Mouse (Mus musculus) midbrain, embryonic 14.5 days (tissue): ENCODE results near the gene Sgms2. TPM values are rescaled to one million over a fixed set of nuclear protein-coding genes. Genes with fewer than 3 reads are reported as not detected.

Experiments used
- ATAC-seq: fragments of 200-750 bp; cut with Nextera tagmentation; 2 replicates; pipeline ENCODE4 v1.8.0; 2017; ENCODE audit warnings: moderate number of reproducible peaks, moderate library complexity; ENCODE audit not compliant: low FRiP score, low TSS enrichment
- DNase-seq: peaks from one replicate; pipeline ENCODE4 v3.0.0-alpha.2; 2015
- H3K27ac ChIP-seq: fragments of 300-500 bp; sonication (generic); replicated peaks from 2 replicates; pipeline ENCODE4 v1.5.1; 2014; ENCODE audit warnings: mild to moderate bottlenecking, low read depth, low read length, moderate library complexity
- H3K27me3 ChIP-seq: fragments of 300-500 bp; sonication (generic); 2 replicates; pipeline ENCODE4 v1.6.1; 2014; ENCODE audit warnings: low read length, control low read depth, mixed read lengths; ENCODE audit not compliant: control insufficient read depth, insufficient read depth
- H3K36me3 ChIP-seq: fragments of 300-500 bp; sonication (generic); 2 replicates; pipeline ENCODE4 v1.6.1; 2014; ENCODE audit warnings: low read length, control low read depth; ENCODE audit not compliant: control insufficient read depth, insufficient read depth
- H3K4me1 ChIP-seq: fragments of 300-500 bp; sonication (generic); 2 replicates; pipeline ENCODE4 v1.6.1; 2014; ENCODE audit warnings: mild to moderate bottlenecking, antibody characterized with exemption, low read length, control low read depth; ENCODE audit not compliant: control insufficient read depth, insufficient read depth
- H3K4me2 ChIP-seq: fragments of 300-500 bp; sonication (generic); 2 replicates; pipeline ENCODE4 v1.6.1; 2014; ENCODE audit warnings: mild to moderate bottlenecking, low read length, moderate library complexity
- H3K4me3 ChIP-seq: fragments of 300-500 bp; sonication (generic); replicated peaks from 2 replicates; pipeline ENCODE4 v1.5.1; 2014; ENCODE audit warnings: low read depth, low read length
- H3K9ac ChIP-seq: fragments of 300-500 bp; sonication (generic); replicated peaks from 2 replicates; pipeline ENCODE4 v1.6.1; 2014; ENCODE audit warnings: mild to moderate bottlenecking, low read length, moderate library complexity
- H3K9me3 ChIP-seq: fragments of 300-500 bp; sonication (generic); 2 replicates; pipeline ENCODE4 v1.6.1; 2016; ENCODE audit warnings: low read length, control low read depth, mixed read lengths; ENCODE audit not compliant: control insufficient read depth
- WGBS: fragments of 180-500 bp; shearing (Covaris S2); extraction: QIAGEN DNeasy Blood & Tissue Kit; methylation state at CpG from one replicate; pipeline ENCODE4 v1.1.7; 2014; 5-methylcytosine and 5-hydroxymethylcytosine counted together
- polyA plus RNA-seq: library from polyadenylated mRNA; unstranded; fragments of >200 nt; fragmentation: Nextera tagmentation; extraction: Ambion mirVana; gene quantifications from 2 replicates; pipeline ENCODE4 v1.2.1, GENCODE M21; 2014

Gene Sgms2
- polyA plus RNA-seq, 1 experiment from 2014 or later: 0.93 TPM

DNA sequence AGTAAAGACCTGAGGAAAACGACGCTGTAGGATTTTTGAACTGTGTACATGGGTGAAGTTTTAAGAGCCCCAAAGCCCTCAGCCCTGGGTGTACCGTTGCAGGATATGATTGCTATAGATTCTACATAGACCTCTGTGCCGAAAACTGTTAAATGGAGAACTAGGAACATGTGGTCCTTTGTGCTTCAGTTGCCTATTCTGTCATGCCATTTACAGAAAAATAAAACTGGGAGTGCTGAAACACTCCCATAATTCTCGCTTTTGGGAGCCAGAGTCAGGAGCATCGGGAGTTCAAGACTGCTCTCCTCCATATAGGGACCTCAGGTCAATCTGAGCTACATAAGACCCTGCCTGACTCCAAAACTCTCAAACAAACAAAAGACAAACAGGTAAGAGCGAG lies 769 bp upstream of the Sgms2 start:
- no peak for ATAC-seq
- no peak overlapping the region for H3K27ac ChIP-seq
- H3K4me1 ChIP-seq: 0 out of 2 replicates have a peak, but pooled peaks cover 8% of the 10 kb centered on the region
- H3K27me3 ChIP-seq: peaks cover 35% of the 10 kb centered on the region; the same call in 1 of the 2 replicates
- DNase-seq: no peak
- WGBS: 93% methylated on average over 7 of the region's 7 CpGs
- H3K4me3 ChIP-seq: no peak overlapping the region
- no peak overlapping the region for H3K4me2 ChIP-seq
- H3K9ac ChIP-seq: no peak overlapping the region
- H3K36me3 ChIP-seq: no peaks in the 10 kb centered on the region
- no peaks in the 10 kb centered on the region for H3K9me3 ChIP-seq

DNA sequence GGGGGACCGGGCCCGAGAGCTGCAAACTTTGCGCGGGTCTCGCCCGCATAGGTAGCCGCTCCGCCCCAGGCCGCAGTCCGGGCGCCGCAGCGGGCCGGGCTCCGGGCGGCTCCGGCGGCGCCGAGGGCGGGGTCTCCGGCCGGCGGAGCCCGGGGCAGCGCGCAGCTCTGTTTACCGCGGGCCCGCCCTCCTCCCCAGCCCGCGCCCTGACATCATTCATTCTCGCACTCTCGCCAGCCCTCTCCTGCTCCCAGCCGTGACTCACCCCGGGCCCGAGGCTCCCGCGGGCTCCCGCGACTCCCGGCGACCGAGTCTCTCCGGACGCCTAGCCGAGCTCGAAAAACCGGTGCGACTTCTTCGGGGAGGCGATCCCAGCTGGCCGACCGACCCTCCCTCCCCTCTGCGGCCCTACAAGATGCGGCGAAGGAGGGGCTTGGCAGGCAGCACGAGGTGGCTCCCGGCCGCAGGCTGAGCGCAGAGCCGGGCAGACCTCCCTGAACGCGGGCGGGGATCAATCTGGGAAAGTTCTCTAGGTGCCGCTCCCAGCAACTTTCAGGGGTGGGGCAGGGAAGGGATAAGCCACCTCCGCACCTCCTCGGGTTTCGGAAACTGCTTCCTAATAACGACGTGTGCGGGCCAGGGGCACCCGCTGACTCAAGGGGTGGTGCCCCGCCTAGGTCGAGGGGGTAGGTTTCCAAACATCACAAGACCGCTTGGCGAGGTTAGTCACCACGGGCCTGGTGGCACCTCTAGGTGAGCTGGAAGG lies 885 bp downstream of the Sgms2 start:
- peak overlapping the region; percentile 98 for H3K4me2 ChIP-seq
- H3K36me3 ChIP-seq: no peaks in the 10 kb centered on the region
- DNase-seq: peak; percentile 72
- H3K9ac ChIP-seq: peak overlapping the region; percentile 66
- WGBS: under 1% methylated on average over 77 of the region's 78 CpGs
- H3K4me3 ChIP-seq: peak overlapping the region; percentile 68
- peaks cover 35% of the 10 kb centered on the region; the same call in 1 of the 2 replicates for H3K27me3 ChIP-seq
- H3K9me3 ChIP-seq: no peaks in the 10 kb centered on the region
- peak; percentile 88 for ATAC-seq
- H3K27ac ChIP-seq: no peak overlapping the region
- H3K4me1 ChIP-seq: 0 out of 2 replicates have a peak, but pooled peaks cover 8% of the 10 kb centered on the region

DNA sequence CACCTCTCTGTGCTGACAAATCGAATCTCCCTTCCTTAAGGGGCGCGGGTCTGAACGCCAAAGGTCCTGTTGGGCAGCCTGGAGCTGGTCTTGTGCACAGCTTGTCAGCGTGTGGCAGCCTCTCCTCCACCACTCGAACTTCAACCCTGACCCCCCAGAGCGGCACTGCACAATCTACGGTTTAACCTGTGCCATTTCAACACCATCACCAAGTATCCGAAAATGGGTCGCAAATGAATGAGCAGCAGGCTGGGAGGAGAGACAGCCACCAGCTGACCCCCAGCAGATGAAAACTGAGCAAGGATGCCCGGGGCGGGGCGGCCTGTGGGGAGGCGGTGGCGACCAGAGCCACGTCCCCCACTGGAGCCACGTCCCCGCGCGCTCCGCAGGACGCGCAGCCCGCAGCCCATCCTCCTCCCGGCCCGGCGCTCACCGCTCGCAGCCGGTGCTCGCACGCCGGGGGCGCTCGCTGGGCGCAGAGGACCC lies 1.5 kb downstream of the Sgms2 start:
- Histone ChIP-seq H3K36me3 (no peaks in the 10 kb centered on the region), H3K9me3 (no peaks in the 10 kb centered on the region), H3K27me3 (peaks cover 35% of the 10 kb centered on the region; the same call in 1 of the 2 replicates), H3K4me3 (peak overlapping the region; percentile 68), H3K4me1 (0 out of 2 replicates have a peak, but pooled peaks cover 8% of the 10 kb centered on the region), H3K9ac (peak overlapping the region; percentile 66), H3K27ac (no peak overlapping the region), H3K4me2 (peak overlapping the region; percentile 98)
- DNase-seq (peak; percentile 69), ATAC-seq (peak; percentile 72)
- under 1% methylated on average over 35 of the region's 36 CpGs for WGBS

DNA sequence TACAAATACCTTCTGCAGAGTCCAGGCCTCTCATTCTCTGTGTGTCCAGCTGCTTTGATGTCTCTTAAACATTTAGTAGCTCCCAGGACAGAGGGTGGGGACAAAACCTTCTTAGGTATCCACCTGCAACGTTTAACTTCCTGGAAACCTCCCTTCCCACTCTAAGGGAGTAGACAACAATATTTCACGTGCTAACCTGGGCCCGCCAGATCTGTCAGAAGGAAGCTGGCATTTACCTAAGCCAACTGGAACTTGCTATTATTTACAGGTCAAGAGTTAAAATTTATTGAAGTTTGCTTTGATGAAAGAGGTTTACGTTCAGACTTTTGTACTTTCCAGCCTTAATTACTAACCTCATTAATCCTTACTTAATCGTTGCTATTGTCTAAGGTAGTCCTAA lies 2.2 kb downstream of the Sgms2 start:
- 34% methylated on average over 5 of the region's 5 CpGs for WGBS
- H3K9ac ChIP-seq: no peak overlapping the region
- no peak overlapping the region for H3K4me3 ChIP-seq
- H3K36me3 ChIP-seq: no peaks in the 10 kb centered on the region
- H3K27me3 ChIP-seq: peaks cover 35% of the 10 kb centered on the region; the same call in 1 of the 2 replicates
- H3K27ac ChIP-seq: no peak overlapping the region
- peak overlapping the region; percentile 98; the same call in 1 of the 2 replicates for H3K4me2 ChIP-seq
- H3K4me1 ChIP-seq: 0 out of 2 replicates have a peak, but pooled peaks cover 8% of the 10 kb centered on the region
- DNase-seq (no peak), ATAC-seq (no peak)
- H3K9me3 ChIP-seq: no peaks in the 10 kb centered on the region

DNA sequence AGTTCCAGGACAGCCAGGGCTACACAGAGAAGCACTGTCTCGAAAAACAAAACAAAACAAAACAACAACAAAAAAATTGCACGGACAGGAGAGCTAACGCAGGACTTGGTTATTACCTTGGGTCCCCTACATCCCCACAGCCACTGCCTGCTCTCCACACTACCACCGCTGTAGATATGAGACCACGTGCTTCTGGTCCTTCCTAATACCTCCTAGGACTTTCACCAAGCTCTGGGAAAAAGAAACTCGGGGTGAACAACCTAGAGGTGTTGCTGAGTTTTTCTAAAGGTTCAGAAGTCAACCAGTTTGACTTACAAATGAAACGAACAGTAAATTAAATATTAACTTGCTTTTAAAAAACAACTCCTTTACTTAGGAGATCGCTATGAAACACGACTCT lies 2.8 kb downstream of the Sgms2 start:
- H3K27ac ChIP-seq: no peak overlapping the region
- DNase-seq: no peak
- H3K4me2 ChIP-seq: no peak overlapping the region
- ATAC-seq: no peak
- peaks cover 35% of the 10 kb centered on the region; the same call in 1 of the 2 replicates for H3K27me3 ChIP-seq
- H3K4me1 ChIP-seq: 0 out of 2 replicates have a peak, but pooled peaks cover 8% of the 10 kb centered on the region
- 76% methylated on average over 9 of the region's 9 CpGs for WGBS
- no peaks in the 10 kb centered on the region for H3K9me3 ChIP-seq
- H3K36me3 ChIP-seq: no peaks in the 10 kb centered on the region
- no peak overlapping the region for H3K4me3 ChIP-seq
- no peak overlapping the region for H3K9ac ChIP-seq

DNA sequence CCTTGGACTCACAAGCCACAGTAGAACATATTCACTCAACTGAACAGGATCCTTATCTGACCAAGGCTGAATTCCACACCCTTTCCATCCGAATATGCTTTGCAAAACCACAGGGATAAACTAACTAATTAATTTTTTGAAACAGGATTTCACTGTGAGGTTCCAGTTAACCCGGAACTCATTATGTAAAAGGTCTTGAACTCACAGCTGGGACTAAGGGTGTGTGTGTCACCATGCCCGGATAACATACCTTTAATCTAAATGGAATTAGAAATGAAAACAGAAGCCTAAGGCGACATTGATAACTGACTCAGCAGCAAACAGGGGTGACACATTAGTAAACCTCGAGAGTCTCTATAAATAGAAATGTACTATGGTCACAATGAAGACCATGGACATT lies 5.8 kb downstream of the Sgms2 start:
- Histone ChIP-seq H3K9me3 (no peaks in the 10 kb centered on the region), H3K4me1 (0 out of 2 replicates have a peak, but pooled peaks cover 5% of the 10 kb centered on the region), H3K27me3 (peaks cover 16% of the 10 kb centered on the region; the same call in 1 of the 2 replicates), H3K27ac (no peak overlapping the region), H3K9ac (no peak overlapping the region), H3K4me2 (no peak overlapping the region), H3K4me3 (no peak overlapping the region), H3K36me3 (no peaks in the 10 kb centered on the region)
- DNase-seq: no peak
- ATAC-seq: no peak
- WGBS: 39% methylated on average over 5 of the region's 5 CpGs

DNA sequence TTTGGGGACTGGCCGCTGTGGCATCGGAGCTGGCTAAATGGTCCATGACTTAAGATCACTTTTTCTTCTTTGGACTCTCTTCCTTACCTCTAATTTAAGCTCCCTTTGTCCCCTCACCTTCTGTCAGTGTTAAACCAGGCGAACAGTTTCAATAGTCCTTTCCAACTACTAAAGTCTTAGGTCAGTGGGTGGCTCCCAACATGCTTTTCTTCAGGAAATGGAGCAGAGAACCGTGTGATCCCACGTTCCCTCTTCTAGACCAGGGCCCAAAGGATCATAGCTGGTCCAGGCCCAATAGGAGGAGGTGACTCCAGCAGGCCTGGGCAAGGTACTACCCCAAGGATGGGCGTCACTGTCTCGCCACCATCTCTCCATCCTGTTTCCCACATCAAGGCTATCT lies 7.6 kb downstream of the Sgms2 start:
- Histone ChIP-seq H3K27ac (no peak overlapping the region), H3K4me2 (no peak overlapping the region), H3K9ac (no peak overlapping the region), H3K36me3 (no peaks in the 10 kb centered on the region), H3K4me3 (no peak overlapping the region), H3K27me3 (peaks cover 10% of the 10 kb centered on the region; the same call in 1 of the 2 replicates), H3K9me3 (no peaks in the 10 kb centered on the region), H3K4me1 (0 out of 2 replicates have a peak, but pooled peaks cover 2% of the 10 kb centered on the region)
- ATAC-seq (no peak), DNase-seq (no peak)
- 69% methylated on average over 7 of the region's 7 CpGs for WGBS

DNA sequence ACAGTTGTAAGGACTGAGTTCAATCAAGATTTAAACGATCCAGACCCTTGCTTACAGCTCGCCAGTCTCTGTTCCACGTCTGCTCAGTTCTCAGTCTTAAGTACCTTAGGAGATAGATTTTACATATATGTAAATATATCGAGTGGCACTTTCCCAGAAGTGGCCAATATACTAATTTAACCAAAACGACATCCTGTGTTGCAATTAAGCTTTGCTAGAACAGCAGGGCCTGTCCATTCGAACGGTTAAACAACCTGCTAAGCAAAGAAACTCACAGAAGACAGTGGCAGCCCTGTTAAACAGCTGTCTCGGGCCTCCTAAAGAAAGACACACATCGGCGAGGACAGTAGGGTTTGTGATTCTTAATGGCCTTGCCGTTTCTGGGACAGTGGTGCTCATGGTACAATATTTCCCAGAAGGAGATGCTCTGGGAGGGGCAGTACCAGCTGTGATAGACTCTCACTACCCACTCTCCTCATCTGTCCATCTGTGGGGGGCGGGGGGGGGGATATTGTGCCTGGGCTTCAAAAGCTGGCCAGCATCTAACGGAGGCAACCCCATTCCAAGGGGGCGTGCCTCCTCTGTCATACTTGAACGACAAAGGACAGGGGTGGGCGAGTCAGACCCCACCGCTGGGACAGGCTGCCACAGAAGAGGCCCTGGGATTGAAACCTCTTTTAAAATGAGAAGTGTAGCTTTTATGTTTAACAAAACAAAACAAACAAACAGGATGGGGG lies 9.1 kb downstream of the Sgms2 start:
- Histone ChIP-seq H3K36me3 (no peaks in the 10 kb centered on the region), H3K4me2 (no peak overlapping the region), H3K4me1 (0 out of 2 replicates have a peak, but pooled peaks cover 2% of the 10 kb centered on the region), H3K9me3 (no peaks in the 10 kb centered on the region), H3K27ac (no peak overlapping the region), H3K9ac (no peak overlapping the region), H3K27me3 (no peaks in the 10 kb centered on the region), H3K4me3 (no peak overlapping the region)
- DNase-seq: no peak
- ATAC-seq: no peak
- 50% methylated on average over 17 of the region's 17 CpGs for WGBS
